Mouse (Mus musculus) E14TG2a.4 (cell line): ENCODE measurements at regions not wholly inside any gene's neighbourhood (a gene's known extent, or its start where the extent isn't known, plus 50 kb on each side); places are given as distances from the start of the nearest gene placed in this dataset.

Experiments
- CTCF ChIP-seq: conservative IDR thresholded peaks from 2 replicates; pipeline ENCODE4 v1.5.1; 2014; ENCODE audit warnings: low read length
- NANOG ChIP-seq: IDR thresholded peaks from 2 replicates; pipeline ENCODE4 v1.6.1; 2014; ENCODE audit warnings: borderline replicate concordance, low read length, mixed read lengths

DNA sequence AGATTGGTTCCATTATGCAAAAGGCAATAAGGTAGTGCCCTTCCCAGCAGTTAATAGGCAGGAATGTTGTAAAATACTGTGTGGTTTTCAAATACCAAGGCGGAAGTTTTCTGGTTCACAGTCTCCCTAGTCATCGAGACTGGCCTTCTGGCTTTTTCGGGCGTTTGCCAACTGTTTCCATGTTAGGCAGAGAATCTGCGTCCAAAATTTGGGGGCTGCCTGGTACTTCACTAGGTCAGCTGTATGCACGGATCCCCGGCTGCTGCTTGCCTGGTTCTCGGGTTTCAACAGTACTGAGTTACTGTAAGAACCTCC is 204.7 kb upstream of the Prep start:
- TF ChIP-seq CTCF (no peak), NANOG (no peak)
